9 mouse cellular contexts compared by ENCODE assay signal in genomic region chr14:54939434-54940175, GRCm38 (mm10). TPM values are rescaled to one million over a fixed set of nuclear protein-coding genes. Genes with fewer than 3 reads are reported as not detected.
A peak's percentile ranks its signal among the peaks of the same experiment; 100 is the strongest.
DNase-seq lines count a peak whose midpoint lies in the region; ATAC-seq and TF ChIP-seq lines count a peak whose summit lies in the region.
"Had no signal": no experiment of that assay in that cellular context is flagged by ENCODE, and none has a peak within 500 bp of the region (broad histone marks: within the 10 kb centered on the region; RNA-seq: fewer than 3 reads in every experiment).

No protein-coding gene starts in this region.

- H3K4me3 ChIP-seq in midbrain, embryonic 10.5 days: no peak overlapping the region
- H3K4me3 ChIP-seq in midbrain, embryonic 13.5 days (replicated peaks): no peak overlapping the region
- no peak overlapping the region for H3K4me3 ChIP-seq in embryonic fibroblast, embryonic 13.5 days (ENCODE audit: insufficient read depth, low read length)
- no peak overlapping the region for H3K4me3 ChIP-seq in hindbrain, postnatal 0 days (ENCODE audit: low read length)
- H3K4me3 ChIP-seq: erythroblast, embryonic 14.5 days had no signal

- intact Hi-C loops in left cerebral cortex, postnatal 25 days (cut with DNase I): loop anchor here (1.0 kb wide), 2 partner anchors 39 to 45 kb away; no protein-coding TSS in a partner anchor

- H3K9ac ChIP-seq in midbrain, embryonic 13.5 days (replicated peaks): no peak overlapping the region
- H3K9ac ChIP-seq in hindbrain, postnatal 0 days (replicated peaks; ENCODE audit: low read length): no peak overlapping the region

- TF ChIP-seq POLR2A in embryonic fibroblast, embryonic 13.5 days (IDR thresholded peaks at IDR 0.05; ENCODE audit: low read depth, low read length): no peak

- peak; percentile 46; the same call in 1 of the 2 replicates for TF ChIP-seq CTCF in embryonic fibroblast, embryonic 13.5 days (IDR thresholded peaks at IDR 0.05; ENCODE audit: borderline replicate concordance, insufficient read depth, low read length)
- peak; percentile 80 for TF ChIP-seq CTCF in hindbrain, postnatal 0 days (IDR thresholded peaks at IDR 0.05; ENCODE audit: low read depth)

- no peaks in the 10 kb centered on the region for H3K9me3 ChIP-seq in midbrain, embryonic 10.5 days (replicated peaks)
- no peaks in the 10 kb centered on the region for H3K9me3 ChIP-seq in midbrain, embryonic 13.5 days
- no peaks in the 10 kb centered on the region for H3K9me3 ChIP-seq in hindbrain, postnatal 0 days (ENCODE audit: low read length)

- no peaks in the 10 kb centered on the region for H3K36me3 ChIP-seq in midbrain, embryonic 10.5 days
- no peaks in the 10 kb centered on the region for H3K36me3 ChIP-seq in midbrain, embryonic 13.5 days
- H3K36me3 ChIP-seq in hindbrain, postnatal 0 days (ENCODE audit: insufficient read depth, low read length): no peaks in the 10 kb centered on the region

- H3K4me2 ChIP-seq in midbrain, embryonic 13.5 days (replicated peaks): no peak overlapping the region
- no peak overlapping the region for H3K4me2 ChIP-seq in hindbrain, postnatal 0 days (ENCODE audit: low read depth, low read length)

- DNase-seq in midbrain, embryonic 10.5 days (ENCODE audit: low spot score): peak; percentile 57
- DNase-seq in adrenal gland, postnatal 36 days: peak; percentile 69 to 82
- DNase-seq in hindbrain, postnatal 0 days (ENCODE audit: low spot score): peak; percentile 57
- peak; percentile 21 to 40 for DNase-seq in left cerebral cortex, postnatal 25 days (ENCODE audit: low spot score in 2 of 2)
- DNase-seq in natural killer cell, adult 2 months (ENCODE audit: low spot score in 2 of 2): peak; percentile 40 to 62
- DNase-seq in thymus, postnatal 14 days: peak; percentile 75

- H3K27ac ChIP-seq in midbrain, embryonic 10.5 days (replicated peaks): 0 out of 2 replicates have a peak overlapping the region, but pooled peaks have one; percentile 38
- no peak overlapping the region for H3K27ac ChIP-seq in midbrain, embryonic 13.5 days
- H3K27ac ChIP-seq in embryonic fibroblast, embryonic 13.5 days (ENCODE audit: insufficient read depth, low read length): no peak overlapping the region
- no peak overlapping the region for H3K27ac ChIP-seq in hindbrain, postnatal 0 days

- no peak for ATAC-seq in midbrain, embryonic 13.5 days
- ATAC-seq in hindbrain, postnatal 0 days: no peak

- no peaks in the 10 kb centered on the region for H3K27me3 ChIP-seq in midbrain, embryonic 10.5 days (ENCODE audit: low read depth, poor library complexity, severe bottlenecking)
- no peaks in the 10 kb centered on the region for H3K27me3 ChIP-seq in midbrain, embryonic 13.5 days
- H3K27me3 ChIP-seq in hindbrain, postnatal 0 days (ENCODE audit: insufficient read depth, low read length): no peaks in the 10 kb centered on the region

- WGBS in midbrain, embryonic 10.5 days: 56% methylated on average over 12 of the region's 12 CpGs
- 48% methylated on average over 12 of the region's 12 CpGs for WGBS in midbrain, embryonic 13.5 days
- 57% methylated on average over 12 of the region's 12 CpGs for WGBS in hindbrain, postnatal 0 days

- H3K4me1 ChIP-seq in midbrain, embryonic 10.5 days: peaks cover 11% of the 10 kb centered on the region
- H3K4me1 ChIP-seq in midbrain, embryonic 13.5 days (replicated peaks): peaks cover 10% of the 10 kb centered on the region
- no peaks in the 10 kb centered on the region for H3K4me1 ChIP-seq in embryonic fibroblast, embryonic 13.5 days (ENCODE audit: control insufficient read depth, insufficient read depth, low read length)
- H3K4me1 ChIP-seq in hindbrain, postnatal 0 days (ENCODE audit: insufficient read depth, low read length): no peaks in the 10 kb centered on the region

RNA-seq across cellular contexts. Expression of gene Cmtm5, which starts 3.5 kb away (rescaled TPM):
- polyA plus RNA-seq in midbrain, embryonic 10.5 days (2016; fragmentation: Nextera tagmentation; extraction: Ambion mirVana): 0.17 and 0.31 TPM in 2 replicates
- 1.9 and 2.0 TPM in 2 replicates for polyA plus RNA-seq in midbrain, embryonic 13.5 days (2015; fragmentation: Nextera tagmentation; extraction: Ambion mirVana)
- under 1 TPM; 0.46 to 0.83 TPM for total RNA-seq in adrenal gland, postnatal 36 days (2021)
- not detected in 2 replicates for polyA plus RNA-seq in embryonic fibroblast, embryonic 13.5 days (2011; ENCODE audit: insufficient read length, low read depth, missing spikeins)
- 62.6 and 74.1 TPM in 2 replicates for total RNA-seq in hindbrain, postnatal 0 days (2014; rRNA removed)
- polyA plus RNA-seq in hindbrain, postnatal 0 days (2015; fragmentation: Nextera tagmentation; extraction: Ambion mirVana): 44.8 and 52.1 TPM in 2 replicates
- 10 to 100 TPM; 48.1 to 63.0 TPM for total RNA-seq in left cerebral cortex, postnatal 25 days (2021)
- polyA plus RNA-seq: erythroblast, embryonic 14.5 days had no signal

RNA-seq across cellular contexts. Expression of gene Il25, which starts 7.1 kb away (rescaled TPM):
- polyA plus RNA-seq in midbrain, embryonic 10.5 days (2016; fragmentation: Nextera tagmentation; extraction: Ambion mirVana): not detected in 2 replicates
- 0.15 and 0.19 TPM in 2 replicates for polyA plus RNA-seq in midbrain, embryonic 13.5 days (2015; fragmentation: Nextera tagmentation; extraction: Ambion mirVana)
- not detected for total RNA-seq in adrenal gland, postnatal 36 days (2021)
- not detected in 2 replicates for polyA plus RNA-seq in embryonic fibroblast, embryonic 13.5 days (2011; ENCODE audit: insufficient read length, low read depth, missing spikeins)
- not detected in 2 replicates for total RNA-seq in hindbrain, postnatal 0 days (2014; rRNA removed)
- polyA plus RNA-seq in hindbrain, postnatal 0 days (2015; fragmentation: Nextera tagmentation; extraction: Ambion mirVana): 0.95 and 1.2 TPM in 2 replicates
- not detected for total RNA-seq in left cerebral cortex, postnatal 25 days (2021)
- polyA plus RNA-seq: erythroblast, embryonic 14.5 days had no signal

RNA-seq across cellular contexts. Expression of gene Efs, which starts 13.7 kb away (rescaled TPM):
- 42.5 and 42.8 TPM in 2 replicates for polyA plus RNA-seq in midbrain, embryonic 10.5 days (2016; fragmentation: Nextera tagmentation; extraction: Ambion mirVana)
- polyA plus RNA-seq in midbrain, embryonic 13.5 days (2015; fragmentation: Nextera tagmentation; extraction: Ambion mirVana): 18.0 and 21.6 TPM in 2 replicates
- total RNA-seq in adrenal gland, postnatal 36 days (2021): 1 to 10 TPM; 2.5 to 3.0 TPM
- 17.5 and 26.9 TPM in 2 replicates for polyA plus RNA-seq in embryonic fibroblast, embryonic 13.5 days (2011; ENCODE audit: insufficient read length, low read depth, missing spikeins)
- 38.0 and 43.1 TPM in 2 replicates for total RNA-seq in hindbrain, postnatal 0 days (2014; rRNA removed)
- 12.9 and 13.8 TPM in 2 replicates for polyA plus RNA-seq in hindbrain, postnatal 0 days (2015; fragmentation: Nextera tagmentation; extraction: Ambion mirVana)
- 1 to 10 TPM; 7.4 to 8.1 TPM for total RNA-seq in left cerebral cortex, postnatal 25 days (2021)
- polyA plus RNA-seq: erythroblast, embryonic 14.5 days had no signal

RNA-seq across cellular contexts. Expression of gene Slc22a17, which starts 26.7 kb away (rescaled TPM):
- polyA plus RNA-seq in midbrain, embryonic 10.5 days (2016; fragmentation: Nextera tagmentation; extraction: Ambion mirVana): 42.0 and 52.0 TPM in 2 replicates
- 119 and 158 TPM in 2 replicates for polyA plus RNA-seq in midbrain, embryonic 13.5 days (2015; fragmentation: Nextera tagmentation; extraction: Ambion mirVana)
- 10 to 100 TPM; 28.0 to 37.6 TPM for total RNA-seq in adrenal gland, postnatal 36 days (2021)
- polyA plus RNA-seq in embryonic fibroblast, embryonic 13.5 days (2011; ENCODE audit: insufficient read length, low read depth, missing spikeins): 17.7 and 20.9 TPM in 2 replicates
- 605 and 606 TPM in 2 replicates for total RNA-seq in hindbrain, postnatal 0 days (2014; rRNA removed)
- 349 and 369 TPM in 2 replicates for polyA plus RNA-seq in hindbrain, postnatal 0 days (2015; fragmentation: Nextera tagmentation; extraction: Ambion mirVana)
- 100 to 1,000 TPM; 628 to 630 TPM for total RNA-seq in left cerebral cortex, postnatal 25 days (2021)

RNA-seq across cellular contexts. Expression of gene Myh6, which starts 27.1 kb away (rescaled TPM):
- polyA plus RNA-seq in midbrain, embryonic 10.5 days (2016; fragmentation: Nextera tagmentation; extraction: Ambion mirVana): 0.40 and 0.68 TPM in 2 replicates
- polyA plus RNA-seq in midbrain, embryonic 13.5 days (2015; fragmentation: Nextera tagmentation; extraction: Ambion mirVana): 0.75 and 1.3 TPM in 2 replicates
- total RNA-seq in adrenal gland, postnatal 36 days (2021): not detected
- polyA plus RNA-seq in embryonic fibroblast, embryonic 13.5 days (2011; ENCODE audit: insufficient read length, low read depth, missing spikeins): 1.0 TPM in 1 of 2 replicates, not detected in the other
- total RNA-seq in hindbrain, postnatal 0 days (2014; rRNA removed): 0.21 and 0.32 TPM in 2 replicates
- polyA plus RNA-seq in hindbrain, postnatal 0 days (2015; fragmentation: Nextera tagmentation; extraction: Ambion mirVana): 1.1 and 1.4 TPM in 2 replicates
- 1 to 10 TPM; 5.4 to 8.7 TPM for total RNA-seq in left cerebral cortex, postnatal 25 days (2021)
- polyA plus RNA-seq: erythroblast, embryonic 14.5 days had no signal

Comparison
In these comparisons a context has a peak if more than half of its experiments do, and no peak if none do; other contexts are left out.
1. RNA of gene Cmtm5, which starts 3.5 kb away (polyA plus RNA-seq): 44.8 to 52.1 TPM in hindbrain, postnatal 0 days; 1.9 to 2.0 TPM in midbrain, embryonic 13.5 days, 0.17 to 0.31 TPM in midbrain, embryonic 10.5 days and not detected in embryonic fibroblast, embryonic 13.5 days; every median in the first group is over 10 times any median in the second.
2. Peak in every context shown above with its lines, with median percentiles within 50 percentile points of each other: DNase-seq.